Mouse (Mus musculus) embryo, embryonic 11 days (tissue): ENCODE measurements around the gene Lrrc75a.
"Not testable (repeated sequence)": the region's sequence is repeated elsewhere in the genome, so short reads cannot be mapped to it uniquely, and the experiment has no call there.

Experiments used
- DNase-seq: peaks from one replicate; pipeline ENCODE4 v3.0.0-alpha.2; 2015

Gene Lrrc75a

DNA sequence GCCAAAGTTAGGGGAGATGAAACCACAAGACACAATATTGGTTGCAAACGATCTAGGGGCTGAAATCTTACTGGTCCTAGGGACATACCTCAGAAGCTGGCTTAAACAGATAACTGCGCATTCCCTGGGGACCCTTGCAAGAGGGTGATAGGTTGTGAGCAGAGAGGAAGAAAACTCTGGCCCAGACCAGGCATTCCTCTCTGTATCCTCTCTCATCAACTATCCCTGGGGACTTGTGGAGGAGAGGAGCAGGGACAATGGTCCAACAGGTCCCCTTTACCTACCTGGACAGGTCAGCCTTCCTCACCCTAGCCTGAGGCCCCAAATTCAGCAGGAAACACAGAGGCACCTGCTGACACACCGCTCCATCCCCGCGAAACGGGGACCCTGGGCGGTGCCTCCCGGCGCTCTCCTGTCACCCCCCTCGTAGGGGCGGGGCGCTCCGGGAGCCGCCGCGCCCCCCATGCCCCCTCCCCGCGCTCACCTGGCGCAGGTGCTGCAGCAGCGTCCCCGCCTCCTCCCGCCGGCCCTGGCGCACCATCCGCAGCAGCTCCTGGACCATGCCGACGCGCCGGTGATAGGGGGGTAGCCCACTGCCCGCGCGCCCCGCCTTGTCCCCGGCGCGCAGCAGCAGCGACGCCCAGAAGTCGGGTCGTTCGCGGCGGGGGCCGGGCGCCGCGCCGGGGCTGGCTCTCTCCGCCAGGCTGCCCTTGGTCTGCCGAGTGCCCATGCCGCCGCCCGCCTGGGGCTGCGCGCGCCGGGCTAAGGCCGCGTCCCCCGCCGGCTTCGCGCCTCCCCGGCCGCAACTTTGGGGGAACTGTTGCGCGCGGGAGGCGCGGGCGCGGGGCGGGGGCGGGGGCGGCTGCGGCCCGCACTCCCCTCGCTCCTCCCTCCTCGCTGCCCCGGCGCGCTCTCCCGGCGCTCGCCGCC lies at the start of gene Lrrc75a:
Lrrc75a (minus strand) TSS at position 863 of the 930 bp plus-strand sequence.
- peak; percentile 53 for DNase-seq

GRCm38 (mm10) chr11:62695126-62695525 lies 46.8 kb upstream of the Lrrc75a start:
- no peak for DNase-seq

DNA sequence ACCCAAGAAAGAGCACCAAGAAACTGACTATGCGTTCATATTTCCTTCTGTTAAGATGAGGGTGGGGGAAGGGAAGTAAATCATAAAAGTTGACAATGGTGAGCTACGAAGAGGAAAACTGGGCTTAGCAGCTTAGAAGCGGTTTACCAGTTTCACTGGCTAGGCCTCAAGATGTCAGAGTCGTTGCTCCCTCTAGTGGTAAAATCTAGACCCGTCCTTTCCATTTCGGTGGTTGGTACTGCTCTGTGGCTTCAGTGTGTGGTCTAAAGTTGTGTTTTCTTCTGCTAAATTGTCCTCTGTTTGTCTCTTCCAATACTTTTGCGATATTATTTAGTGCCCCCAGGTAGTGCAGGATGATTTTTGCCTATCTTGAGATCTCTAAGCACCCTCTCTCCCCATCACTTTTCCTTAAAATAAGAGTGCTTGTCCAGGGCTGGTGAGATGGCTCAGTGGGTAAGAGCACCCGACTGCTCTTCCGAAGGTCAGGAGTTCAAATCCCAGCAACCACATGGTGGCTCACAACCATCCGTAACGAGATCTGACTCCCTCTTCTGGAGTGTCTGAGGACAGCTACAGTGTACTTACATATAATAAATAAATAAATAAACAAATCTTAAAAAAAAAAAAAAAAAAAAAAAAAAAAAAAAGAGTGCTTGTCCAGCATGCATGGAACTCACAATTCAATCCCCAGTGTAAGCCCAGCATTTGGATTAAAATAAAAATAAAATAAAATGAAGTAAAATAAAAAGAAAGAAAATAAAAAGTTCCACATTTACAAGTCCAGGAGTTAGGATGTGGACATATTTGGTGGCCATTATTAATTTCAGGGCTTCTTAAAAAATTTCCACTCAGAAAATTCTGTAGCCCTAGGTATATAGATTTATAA lies 45.2 kb upstream of the Lrrc75a start:
- peak; percentile 89 for DNase-seq

DNA sequence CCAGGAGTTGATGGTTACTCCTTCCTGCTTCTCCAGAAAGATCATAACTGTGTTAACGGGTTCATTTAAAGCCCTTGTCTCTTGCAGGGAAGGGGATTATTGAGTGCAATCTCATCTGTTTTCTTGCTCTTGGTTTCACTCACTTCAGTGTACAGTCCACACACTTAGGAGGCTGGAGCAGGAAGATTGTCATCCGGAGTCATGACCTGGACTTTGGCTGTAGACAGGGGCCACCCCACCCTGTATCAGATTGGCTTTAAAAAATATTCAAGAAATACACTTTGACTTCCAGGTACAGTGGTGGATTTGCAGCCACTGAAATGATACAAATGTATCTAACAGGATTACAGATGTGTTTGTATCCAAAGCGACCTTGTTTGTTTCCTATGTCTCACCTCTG lies 43.3 kb upstream of the Lrrc75a start:
- no peak for DNase-seq

DNA sequence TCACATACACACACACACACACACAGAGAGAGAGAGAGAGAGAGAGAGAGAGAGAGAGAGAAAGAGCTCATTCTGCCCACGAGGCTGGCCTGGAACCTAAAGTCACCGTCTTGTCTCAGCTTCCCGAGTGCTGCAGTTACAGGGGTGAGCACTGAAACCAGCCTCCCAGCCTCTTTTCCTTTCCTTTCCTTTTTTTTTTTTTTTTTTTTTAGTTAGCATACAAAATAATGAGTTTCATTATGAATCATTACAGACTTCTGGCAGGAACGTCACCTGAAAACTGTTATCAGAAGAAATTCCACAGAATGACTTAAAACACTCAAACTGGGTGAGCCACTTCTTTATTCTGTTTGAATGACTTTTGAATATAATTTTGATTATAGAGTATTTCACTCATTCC lies 31.6 kb upstream of the Lrrc75a start:
- DNase-seq = no peak

DNA sequence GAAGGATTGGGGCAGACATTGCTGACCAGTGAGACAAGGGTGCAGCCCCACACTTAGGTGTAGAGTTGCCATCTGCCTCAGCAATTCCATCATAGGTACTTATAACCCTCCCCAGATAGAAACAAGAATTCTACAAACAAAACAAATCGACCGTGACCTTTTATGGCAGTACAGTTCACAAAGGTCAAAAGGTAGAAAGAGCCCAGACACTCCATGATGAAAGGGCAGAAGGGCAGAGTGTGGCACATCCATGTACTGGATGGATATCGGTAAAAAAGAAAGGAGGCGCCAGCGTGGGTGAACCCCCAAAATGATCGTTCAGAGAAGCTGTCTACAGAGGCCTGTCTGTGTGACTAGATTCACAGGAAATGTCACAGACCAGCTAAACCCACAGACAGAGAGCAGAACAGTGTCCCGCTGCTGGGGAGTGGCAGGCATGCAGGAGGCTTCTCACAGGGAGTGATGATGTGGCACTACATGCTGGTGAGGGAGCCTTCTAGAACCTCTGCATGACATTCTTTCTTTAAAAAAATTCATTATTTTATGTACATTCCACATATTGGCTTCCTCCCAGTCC lies 30.5 kb upstream of the Lrrc75a start:
- no peak for DNase-seq

DNA sequence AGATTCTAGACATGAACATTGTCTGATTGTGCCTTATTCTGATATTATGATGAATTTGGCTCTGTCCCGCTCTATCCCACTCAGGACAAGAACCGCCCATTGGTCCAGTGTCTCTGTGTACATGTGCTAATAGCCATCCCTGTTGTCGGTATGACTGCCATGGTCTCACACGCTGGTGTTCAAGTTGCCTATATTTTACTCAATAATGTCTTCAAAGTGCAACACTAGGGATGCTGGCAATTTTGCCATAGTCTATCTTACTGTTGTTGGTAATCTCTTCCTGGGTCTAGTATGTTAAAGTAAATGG lies 27.9 kb upstream of the Lrrc75a start:
- no peak for DNase-seq

- DNase-seq = peak; percentile 93
Measured at GRCm38 (mm10) chr11:62675480-62676289, 27.4 kb upstream of the Lrrc75a start.

- DNase-seq = no peak
Measured at GRCm38 (mm10) chr11:62670006-62670405, 21.7 kb upstream of the Lrrc75a start.

DNA sequence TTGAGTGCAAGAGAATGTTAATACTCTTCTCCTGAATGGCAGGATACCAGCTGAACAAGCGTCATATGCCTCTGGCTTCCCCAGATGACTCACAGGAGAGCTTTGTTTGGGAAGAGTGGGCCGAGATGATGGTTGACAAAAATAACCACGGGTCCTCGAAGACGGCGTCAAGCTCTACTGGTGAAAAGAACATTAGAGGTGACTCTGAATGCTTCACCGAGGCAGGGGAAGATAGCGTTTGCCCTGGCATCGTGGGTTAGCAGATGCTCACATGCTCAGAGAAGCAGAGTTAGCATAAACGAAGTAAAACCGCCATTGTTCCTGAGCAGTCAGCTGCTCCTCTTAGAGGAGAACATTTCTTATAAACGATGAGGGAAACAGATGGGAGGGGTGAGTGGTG lies 21.1 kb upstream of the Lrrc75a start:
- DNase-seq = no peak

- no peak for DNase-seq
Measured at GRCm38 (mm10) chr11:62668986-62669385, 20.7 kb upstream of the Lrrc75a start.

GRCm38 (mm10) chr11:62664250-62664649 lies 15.9 kb upstream of the Lrrc75a start:
- no peak for DNase-seq

DNA sequence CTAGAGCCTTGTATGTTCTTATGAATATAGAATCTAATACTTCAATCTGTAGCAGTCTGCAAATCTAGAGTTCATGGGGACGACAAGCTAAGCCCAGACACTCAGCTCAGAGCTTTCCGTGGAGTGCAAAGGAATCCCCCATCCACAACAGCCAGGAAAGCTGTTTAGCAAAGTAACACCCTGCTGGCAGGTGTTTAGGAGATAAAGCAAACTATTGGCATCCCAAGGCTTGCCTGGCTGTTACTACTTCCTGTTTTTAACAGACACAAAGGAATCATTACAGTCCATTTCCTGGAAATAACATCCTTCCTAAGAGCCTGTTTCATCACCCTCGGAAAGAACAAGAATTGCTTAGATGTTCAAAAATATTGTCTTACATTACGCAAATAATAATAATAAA lies 12.6 kb upstream of the Lrrc75a start:
- DNase-seq = no peak

GRCm38 (mm10) chr11:62652080-62652479 lies 3.8 kb upstream of the Lrrc75a start:
- DNase-seq = no peak

GRCm38 (mm10) chr11:62651563-62651962 lies 3.2 kb upstream of the Lrrc75a start:
- DNase-seq = no peak

DNA sequence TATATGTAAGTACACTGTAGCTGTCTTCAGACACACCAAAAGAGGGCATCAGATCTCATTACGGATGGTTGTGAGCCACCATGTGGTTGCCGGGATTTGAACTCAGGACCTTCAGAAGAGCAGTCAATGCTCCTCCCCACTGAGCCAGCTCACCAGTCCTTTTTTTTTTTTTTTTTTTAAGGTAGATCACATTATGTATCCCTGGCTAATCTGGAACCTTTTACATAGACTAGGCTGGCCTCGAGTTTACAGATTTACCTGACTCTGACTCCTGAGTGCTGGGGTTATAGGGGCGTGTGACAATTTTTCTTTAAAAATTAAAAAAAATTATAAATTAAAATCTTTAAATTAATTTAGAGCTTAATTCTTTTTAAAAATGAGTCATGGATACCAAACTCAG lies 1.5 kb upstream of the Lrrc75a start:
- DNase-seq = not testable (repeated sequence)

DNA sequence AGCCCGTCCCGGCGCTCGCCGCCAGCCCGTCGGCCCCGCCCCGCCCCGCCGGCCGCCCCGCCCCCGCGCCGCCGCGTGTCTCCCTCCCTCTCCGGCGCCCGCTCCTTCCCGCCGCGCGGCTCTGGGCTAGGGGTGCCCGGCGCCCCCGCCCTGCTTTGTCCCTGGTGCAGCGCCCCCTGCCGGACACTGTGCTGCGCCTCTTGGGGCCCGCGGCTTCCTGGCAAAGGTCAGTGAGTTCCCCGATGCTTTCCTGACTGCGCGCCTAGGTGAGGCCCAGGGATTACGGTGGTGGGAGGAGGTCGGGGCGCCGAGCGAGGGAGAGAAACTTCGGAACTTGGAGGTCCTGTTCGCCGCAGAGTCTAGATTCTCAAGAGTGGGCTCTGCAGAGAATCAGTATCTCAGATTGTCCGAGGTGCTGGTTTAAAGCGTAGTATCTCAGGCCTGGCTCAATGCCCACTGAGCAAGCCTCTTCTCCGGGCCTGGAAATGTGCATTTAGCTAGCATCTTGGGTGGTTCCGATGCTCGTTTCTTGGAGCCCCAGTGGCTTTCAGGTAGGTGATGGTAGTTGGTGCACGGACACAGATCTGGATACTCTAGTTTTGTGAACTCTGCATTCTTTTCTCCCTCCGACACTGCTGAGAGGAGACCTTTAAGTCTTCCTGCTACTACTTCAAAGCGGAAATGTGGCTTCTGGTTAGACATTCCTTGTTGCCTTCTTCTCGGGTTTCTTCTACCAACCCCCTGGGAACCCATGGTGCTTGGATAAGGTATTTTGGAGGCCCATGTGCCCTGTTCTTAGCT lies 468 bp upstream of the Lrrc75a start, which contains the start of gene Mmgt2:
Mmgt2 (plus strand) TSS at position 74 of the 801 bp plus-strand sequence.
- DNase-seq = peak; percentile 98

- no peak for DNase-seq
Measured at GRCm38 (mm10) chr11:62646958-62647515, 1.3 kb downstream of the Lrrc75a start.

DNA sequence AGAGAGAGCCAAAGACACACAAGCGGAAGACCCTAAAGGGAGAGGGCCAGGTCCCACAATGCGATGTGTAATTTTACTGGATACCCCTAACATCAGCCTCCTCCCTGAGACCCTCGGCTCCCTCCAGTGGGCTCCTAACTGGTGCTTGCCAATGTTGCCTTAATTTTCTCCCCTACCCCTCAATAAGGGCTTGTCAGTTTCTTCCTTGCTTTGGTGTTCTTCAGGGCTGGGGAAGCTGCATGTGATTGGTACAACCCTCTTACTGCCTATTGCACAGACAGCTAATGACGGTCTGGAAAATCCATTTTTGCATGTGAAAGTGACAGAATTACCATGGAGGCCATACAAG lies 1.9 kb downstream of the Lrrc75a start:
- DNase-seq = no peak

GRCm38 (mm10) chr11:62645732-62646494 lies 2.4 kb downstream of the Lrrc75a start:
- DNase-seq = peak; percentile 29

GRCm38 (mm10) chr11:62645337-62645675 lies 3.0 kb downstream of the Lrrc75a start:
- DNase-seq = no peak
